Comparison of ENCODE assay signal across 27 mouse cellular contexts in genomic region chr12:4781270-4781669, GRCm38 (mm10). TPM values are rescaled to one million over a fixed set of nuclear protein-coding genes. Genes with fewer than 3 reads are reported as not detected.
A peak's percentile ranks its signal among the peaks of the same experiment; 100 is the strongest.
DNase-seq lines count a peak whose midpoint lies in the region; ATAC-seq lines count a peak whose summit lies in the region.
"Had no signal": no experiment of that assay in that cellular context is flagged by ENCODE, and none has a peak within 500 bp of the region (broad histone marks: within the 10 kb centered on the region; RNA-seq: fewer than 3 reads in every experiment).

No protein-coding gene starts in this region.

- no peak overlapping the region for H3K9ac ChIP-seq in kidney, embryonic 14.5 days (ENCODE audit: low read depth, low read length)
- H3K9ac ChIP-seq: embryonic facial prominence, embryonic 15.5 days; forebrain, embryonic 13.5 days; hindbrain, embryonic 14.5 days; limb, embryonic 12.5 days; liver, embryonic 15.5 days; lung, embryonic 15.5 days; neural tube, embryonic 12.5 days had no signal

- no peaks in the 10 kb centered on the region for H3K36me3 ChIP-seq in kidney, embryonic 14.5 days (ENCODE audit: control insufficient read depth, insufficient read depth, low read length)
- H3K36me3 ChIP-seq in megakaryocyte, embryonic 14.5 days (replicated peaks; ENCODE audit: low read length): peaks cover 4% of the 10 kb centered on the region
- no peaks in the 10 kb centered on the region for H3K36me3 ChIP-seq in splenic B cell, adult 2 months (ENCODE audit: control insufficient read depth, insufficient read depth, low read length, poor library complexity, severe bottlenecking)
- H3K36me3 ChIP-seq: embryonic facial prominence, embryonic 10.5 days; embryonic facial prominence, embryonic 15.5 days; limb, embryonic 12.5 days; liver, embryonic 15.5 days; lung, embryonic 15.5 days; midbrain, embryonic 10.5 days; neural tube, embryonic 12.5 days had no signal

- no peaks in the 10 kb centered on the region for H3K27me3 ChIP-seq in kidney, embryonic 14.5 days (ENCODE audit: control insufficient read depth, insufficient read depth, low read length)
- H3K27me3 ChIP-seq in megakaryocyte, embryonic 14.5 days (replicated peaks): peaks cover 2% of the 10 kb centered on the region
- no peaks in the 10 kb centered on the region for H3K27me3 ChIP-seq in splenic B cell, adult 2 months (ENCODE audit: control insufficient read depth, insufficient read depth, low read length, poor library complexity, severe bottlenecking)
- H3K27me3 ChIP-seq: embryonic facial prominence, embryonic 15.5 days; forebrain, embryonic 13.5 days; limb, embryonic 12.5 days; liver, embryonic 15.5 days; lung, embryonic 15.5 days; neural tube, embryonic 12.5 days had no signal

- 0 out of 2 replicates have a peak, but pooled peaks have one; percentile 2 for ATAC-seq in kidney, embryonic 14.5 days (ENCODE audit: low FRiP score, low TSS enrichment)
- ATAC-seq in megakaryocyte, adult 5-6 weeks (ENCODE audit: poor library complexity, severe bottlenecking): no peak
- 0 out of 2 replicates have a peak, but pooled peaks have one; percentile 14 for ATAC-seq in granulocyte monocyte progenitor cell, adult 5-6 weeks (replicated peaks; ENCODE audit: poor library complexity, severe bottlenecking)
- ATAC-seq in erythroblast, adult 5-6 weeks (replicated peaks; ENCODE audit: low FRiP score, poor library complexity, severe bottlenecking): no peak
- ATAC-seq: forebrain, embryonic 13.5 days; midbrain, embryonic 16.5 days had no signal

- H3K27ac ChIP-seq in kidney, embryonic 14.5 days (ENCODE audit: low read depth, low read length): no peak overlapping the region
- H3K27ac ChIP-seq: embryonic facial prominence, embryonic 10.5 days; embryonic facial prominence, embryonic 15.5 days; forebrain, embryonic 13.5 days; hindbrain, embryonic 14.5 days; left cerebral cortex, adult 2 months; limb, embryonic 12.5 days; liver, embryonic 15.5 days; lung, embryonic 15.5 days; midbrain, embryonic 10.5 days; neural tube, embryonic 12.5 days had no signal

- no peaks in the 10 kb centered on the region for H3K9me3 ChIP-seq in kidney, embryonic 14.5 days (ENCODE audit: control insufficient read depth, low read length)
- H3K9me3 ChIP-seq in megakaryocyte, embryonic 14.5 days: peaks cover 14% of the 10 kb centered on the region
- H3K9me3 ChIP-seq: embryonic facial prominence, embryonic 10.5 days; embryonic facial prominence, embryonic 15.5 days; forebrain, embryonic 13.5 days; limb, embryonic 12.5 days; liver, embryonic 15.5 days; lung, embryonic 15.5 days; midbrain, embryonic 10.5 days; neural tube, embryonic 12.5 days had no signal

- DNase-seq in kidney, postnatal 36 days: no peak
- DNase-seq in splenic B cell, adult 2 months (ENCODE audit: low read depth, low spot score): peak; percentile 6
- DNase-seq: adrenal gland, postnatal 25 days; gastrocnemius, postnatal 10 days; heart, postnatal 36 days; kidney, adult 18-20 months; kidney, postnatal 10 days; lung, postnatal 36 days; right cerebral cortex, postnatal 4 days had no signal

- no peak overlapping the region for H3K4me3 ChIP-seq in kidney, embryonic 14.5 days (ENCODE audit: low read length)
- peak overlapping the region; percentile 26 for H3K4me3 ChIP-seq in megakaryocyte, embryonic 14.5 days (replicated peaks)
- H3K4me3 ChIP-seq: embryonic facial prominence, embryonic 10.5 days; embryonic facial prominence, embryonic 15.5 days; forebrain, embryonic 13.5 days; left cerebral cortex, adult 2 months; limb, embryonic 12.5 days; liver, embryonic 15.5 days; lung, embryonic 15.5 days; midbrain, embryonic 10.5 days; myocyte; neural tube, embryonic 12.5 days had no signal

- WGBS in kidney, embryonic 14.5 days: 94% methylated on average over 1 of the region's 1 CpGs

- H3K4me2 ChIP-seq in kidney, embryonic 14.5 days (replicated peaks; ENCODE audit: low read depth, low read length): no peak overlapping the region
- H3K4me2 ChIP-seq: embryonic facial prominence, embryonic 15.5 days; forebrain, embryonic 13.5 days; heart, embryonic 11.5 days; hindbrain, embryonic 14.5 days; limb, embryonic 12.5 days; liver, embryonic 15.5 days; lung, embryonic 15.5 days; neural tube, embryonic 12.5 days had no signal

- no peaks in the 10 kb centered on the region for H3K4me1 ChIP-seq in kidney, embryonic 14.5 days (ENCODE audit: control insufficient read depth, insufficient read depth, low read length)
- H3K4me1 ChIP-seq in megakaryocyte, embryonic 14.5 days: peaks cover 43% of the 10 kb centered on the region
- H3K4me1 ChIP-seq: embryonic facial prominence, embryonic 10.5 days; embryonic facial prominence, embryonic 15.5 days; forebrain, embryonic 13.5 days; limb, embryonic 12.5 days; liver, embryonic 15.5 days; lung, embryonic 15.5 days; midbrain, embryonic 10.5 days; neural tube, embryonic 12.5 days had no signal

RNA-seq across cellular contexts. Expression of gene Fam228b, which starts 12.2 kb away (rescaled TPM):
- 1.7 and 5.0 TPM in 2 replicates for polyA plus RNA-seq in kidney, embryonic 14.5 days (2014; fragmentation: Nextera tagmentation; extraction: Ambion mirVana)
- 1.2 TPM in 1 of 2 replicates, not detected in the other for polyA plus RNA-seq in megakaryocyte, embryonic 14.5 days (2012; ENCODE audit: insufficient read depth, low replicate concordance)
- total RNA-seq in megakaryocyte, adult 5-6 weeks (2015): 1.1 TPM in 1 of 2 replicates, not detected in the other
- not detected in 2 replicates for total RNA-seq in megakaryocyte, adult 5-6 weeks (2017)
- 0.45 and 1.3 TPM in 2 replicates for total RNA-seq in granulocyte monocyte progenitor cell, adult 5-6 weeks (2014; fragmentation: Nextera tagmentation)
- total RNA-seq in granulocyte monocyte progenitor cell, adult 5-6 weeks (2017): 0.90 and 0.93 TPM in 2 replicates
- not detected in 2 replicates for total RNA-seq in erythroblast, adult 5-6 weeks (2015; ENCODE audit: low replicate concordance)
- total RNA-seq in erythroblast, adult 5-6 weeks (2017; ENCODE audit: low replicate concordance): not detected in 2 replicates

RNA-seq across cellular contexts. Expression of gene Pfn4, which starts 12.4 kb away (rescaled TPM):
- polyA plus RNA-seq in kidney, embryonic 14.5 days (2014; fragmentation: Nextera tagmentation; extraction: Ambion mirVana): 2.3 and 3.4 TPM in 2 replicates
- polyA plus RNA-seq in megakaryocyte, embryonic 14.5 days (2012; ENCODE audit: insufficient read depth, low replicate concordance): 0.40 TPM in 1 of 2 replicates, not detected in the other
- total RNA-seq in megakaryocyte, adult 5-6 weeks (2015): 0.11 TPM in 1 of 2 replicates, not detected in the other
- total RNA-seq in megakaryocyte, adult 5-6 weeks (2017): not detected in 2 replicates
- total RNA-seq in granulocyte monocyte progenitor cell, adult 5-6 weeks (2014; fragmentation: Nextera tagmentation): 0.70 TPM in 1 of 2 replicates, not detected in the other
- total RNA-seq in granulocyte monocyte progenitor cell, adult 5-6 weeks (2017): 0.78 and 1.3 TPM in 2 replicates
- total RNA-seq in erythroblast, adult 5-6 weeks (2015; ENCODE audit: low replicate concordance): not detected in 2 replicates
- total RNA-seq in erythroblast, adult 5-6 weeks (2017; ENCODE audit: low replicate concordance): 2.7 TPM in 1 of 2 replicates, not detected in the other

RNA-seq across cellular contexts. Expression of gene Sf3b6, which starts 36.1 kb away (rescaled TPM):
- 306 and 426 TPM in 2 replicates for polyA plus RNA-seq in kidney, embryonic 14.5 days (2014; fragmentation: Nextera tagmentation; extraction: Ambion mirVana)
- polyA plus RNA-seq in megakaryocyte, embryonic 14.5 days (2012; ENCODE audit: insufficient read depth, low replicate concordance): 15.8 TPM in 1 of 2 replicates, not detected in the other
- total RNA-seq in megakaryocyte, adult 5-6 weeks (2015): 220 and 242 TPM in 2 replicates
- total RNA-seq in megakaryocyte, adult 5-6 weeks (2017): 122 and 137 TPM in 2 replicates
- 202 and 249 TPM in 2 replicates for total RNA-seq in granulocyte monocyte progenitor cell, adult 5-6 weeks (2014; fragmentation: Nextera tagmentation)
- total RNA-seq in granulocyte monocyte progenitor cell, adult 5-6 weeks (2017): 134 and 198 TPM in 2 replicates
- total RNA-seq in erythroblast, adult 5-6 weeks (2015; ENCODE audit: low replicate concordance): 94.0 and 156 TPM in 2 replicates
- 52.9 and 65.2 TPM in 2 replicates for total RNA-seq in erythroblast, adult 5-6 weeks (2017; ENCODE audit: low replicate concordance)

RNA-seq across cellular contexts. Expression of gene Fam228a, which starts 43.0 kb away (rescaled TPM):
- 0.50 and 0.73 TPM in 2 replicates for polyA plus RNA-seq in kidney, embryonic 14.5 days (2014; fragmentation: Nextera tagmentation; extraction: Ambion mirVana)
- polyA plus RNA-seq in megakaryocyte, embryonic 14.5 days (2012; ENCODE audit: insufficient read depth, low replicate concordance): not detected in 2 replicates
- not detected in 2 replicates for total RNA-seq in megakaryocyte, adult 5-6 weeks (2015)
- not detected in 2 replicates for total RNA-seq in megakaryocyte, adult 5-6 weeks (2017)
- total RNA-seq in granulocyte monocyte progenitor cell, adult 5-6 weeks (2014; fragmentation: Nextera tagmentation): 0.26 and 0.70 TPM in 2 replicates
- total RNA-seq in granulocyte monocyte progenitor cell, adult 5-6 weeks (2017): not detected in 2 replicates
- not detected in 2 replicates for total RNA-seq in erythroblast, adult 5-6 weeks (2015; ENCODE audit: low replicate concordance)
- 1.7 TPM in 1 of 2 replicates, not detected in the other for total RNA-seq in erythroblast, adult 5-6 weeks (2017; ENCODE audit: low replicate concordance)
- total RNA-seq: heart, postnatal 36 days had no signal
- polyA plus RNA-seq: myocyte had no signal

Comparison
In these comparisons a context has a peak if more than half of its experiments do, and no peak if none do; other contexts are left out.
1. ATAC-seq: peak in kidney, embryonic 14.5 days (single experiment) and granulocyte monocyte progenitor cell, adult 5-6 weeks (single experiment); none in megakaryocyte, adult 5-6 weeks (single experiment) and erythroblast, adult 5-6 weeks (single experiment).